Mouse (Mus musculus): ENCODE measurements at regions not wholly inside any gene's neighbourhood (a gene's known extent, or its start where the extent isn't known, plus 50 kb on each side); places are given as distances from the start of the nearest gene placed in this dataset.

GRCm38 (mm10) chr9:101807249-101807648 is 54.4 kb upstream of the 9630041A04Rik start:
- no peak for DNase-seq (ENCODE audit: low spot score in 2 of 2)

- no peak for DNase-seq (ENCODE audit: low spot score in 2 of 2)
Observed at GRCm38 (mm10) chr9:101796718-101797117, 64.9 kb upstream of the 9630041A04Rik start.

GRCm38 (mm10) chr9:101796063-101796462 is 65.6 kb upstream of the 9630041A04Rik start:
- no peak for DNase-seq (ENCODE audit: low spot score in 2 of 2)

GRCm38 (mm10) chr9:101795436-101795835 is 66.2 kb upstream of the 9630041A04Rik start:
- DNase-seq (ENCODE audit: low spot score in 2 of 2): no peak

GRCm38 (mm10) chr9:101790936-101791335 is 70.7 kb upstream of the 9630041A04Rik start:
- no peak for DNase-seq (ENCODE audit: low spot score in 2 of 2)

- DNase-seq (ENCODE audit: low spot score in 2 of 2): no peak
Observed at GRCm38 (mm10) chr9:101740949-101741605, 120.6 kb upstream of the 9630041A04Rik start.

- DNase-seq (ENCODE audit: low spot score in 2 of 2): no peak
Observed at GRCm38 (mm10) chr9:101739322-101739721, 122.3 kb upstream of the 9630041A04Rik start.

- DNase-seq (ENCODE audit: low spot score in 2 of 2): no peak
Observed at GRCm38 (mm10) chr9:101734271-101734670, 127.4 kb upstream of the 9630041A04Rik start.

- DNase-seq (ENCODE audit: low spot score in 2 of 2): no peak
Observed at GRCm38 (mm10) chr9:101733611-101734225, 127.9 kb upstream of the 9630041A04Rik start.

GRCm38 (mm10) chr9:101730136-101730535 is 131.5 kb upstream of the 9630041A04Rik start:
- no peak for DNase-seq (ENCODE audit: low spot score in 2 of 2)

- DNase-seq (ENCODE audit: low spot score in 2 of 2): no peak
Observed at GRCm38 (mm10) chr9:101717911-101718310, 143.7 kb upstream of the 9630041A04Rik start.

GRCm38 (mm10) chr9:101716326-101716725 is 145.3 kb upstream of the 9630041A04Rik start:
- no peak for DNase-seq (ENCODE audit: low spot score in 2 of 2)

GRCm38 (mm10) chr9:101714805-101715204 is 146.8 kb upstream of the 9630041A04Rik start:
- no peak for DNase-seq (ENCODE audit: low spot score in 2 of 2)

- DNase-seq (ENCODE audit: low spot score in 2 of 2): no peak
Observed at GRCm38 (mm10) chr9:101710611-101711071, 151.0 kb upstream of the 9630041A04Rik start.

- DNase-seq (ENCODE audit: low spot score in 2 of 2): no peak
Observed at GRCm38 (mm10) chr9:101700368-101700767, 161.3 kb upstream of the 9630041A04Rik start.

GRCm38 (mm10) chr9:101694054-101694453 is 167.6 kb upstream of the 9630041A04Rik start:
- DNase-seq (ENCODE audit: low spot score in 2 of 2): no peak

GRCm38 (mm10) chr9:101691336-101691735 is 170.3 kb upstream of the 9630041A04Rik start:
- no peak for DNase-seq (ENCODE audit: low spot score in 2 of 2)

GRCm38 (mm10) chr9:101690916-101691315 is 170.7 kb upstream of the 9630041A04Rik start:
- no peak for DNase-seq (ENCODE audit: low spot score in 2 of 2)

- no peak for DNase-seq (ENCODE audit: low spot score in 2 of 2)
Observed at GRCm38 (mm10) chr9:101690402-101690861, 171.2 kb upstream of the 9630041A04Rik start.

- DNase-seq (ENCODE audit: low spot score in 2 of 2): peak; percentile 21 to 60
Observed at GRCm38 (mm10) chr9:101689532-101690401, 171.9 kb upstream of the 9630041A04Rik start.

- DNase-seq (ENCODE audit: low spot score in 2 of 2): no peak
Observed at GRCm38 (mm10) chr9:101687226-101687625, 174.4 kb upstream of the 9630041A04Rik start.

GRCm38 (mm10) chr9:101677563-101677962 is 184.1 kb upstream of the 9630041A04Rik start:
- DNase-seq (ENCODE audit: low spot score in 2 of 2): peak; percentile 29 to 51

Data from heart, adult 9 months (tissue).